Mouse (Mus musculus): ENCODE data around the gene Unc5cl. TPM values are rescaled to one million over a fixed set of nuclear protein-coding genes. Genes with fewer than 3 reads are reported as not detected.

Gene Unc5cl
- total RNA-seq, 1 experiment from 2014 or later = 0.95 TPM

DNA sequence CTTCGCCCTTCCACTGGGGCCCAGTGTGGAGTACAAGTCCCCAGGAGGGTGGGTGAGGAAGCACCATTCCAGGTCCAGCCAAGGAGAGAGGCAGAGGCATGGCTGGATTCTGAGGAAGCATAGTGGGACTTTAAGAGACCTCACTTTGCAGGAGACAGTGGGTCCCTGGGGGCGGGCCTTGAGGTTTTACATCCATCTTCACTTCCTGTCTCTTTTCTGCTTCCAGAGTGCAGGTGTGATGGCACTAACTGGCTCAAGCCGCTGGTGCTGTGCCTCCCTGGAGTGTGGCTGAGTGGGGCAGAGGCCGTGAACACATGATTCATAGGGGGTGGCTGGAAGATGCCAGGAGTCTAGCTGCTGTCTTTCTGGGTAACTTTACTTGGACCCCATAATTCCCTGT, 54.9 kb downstream of the Unc5cl start:
- ATAC-seq (replicated peaks; ENCODE audit: insufficient number of reproducible peaks, low FRiP score, low TSS enrichment, poor library complexity, severe bottlenecking) = no peak

DNA sequence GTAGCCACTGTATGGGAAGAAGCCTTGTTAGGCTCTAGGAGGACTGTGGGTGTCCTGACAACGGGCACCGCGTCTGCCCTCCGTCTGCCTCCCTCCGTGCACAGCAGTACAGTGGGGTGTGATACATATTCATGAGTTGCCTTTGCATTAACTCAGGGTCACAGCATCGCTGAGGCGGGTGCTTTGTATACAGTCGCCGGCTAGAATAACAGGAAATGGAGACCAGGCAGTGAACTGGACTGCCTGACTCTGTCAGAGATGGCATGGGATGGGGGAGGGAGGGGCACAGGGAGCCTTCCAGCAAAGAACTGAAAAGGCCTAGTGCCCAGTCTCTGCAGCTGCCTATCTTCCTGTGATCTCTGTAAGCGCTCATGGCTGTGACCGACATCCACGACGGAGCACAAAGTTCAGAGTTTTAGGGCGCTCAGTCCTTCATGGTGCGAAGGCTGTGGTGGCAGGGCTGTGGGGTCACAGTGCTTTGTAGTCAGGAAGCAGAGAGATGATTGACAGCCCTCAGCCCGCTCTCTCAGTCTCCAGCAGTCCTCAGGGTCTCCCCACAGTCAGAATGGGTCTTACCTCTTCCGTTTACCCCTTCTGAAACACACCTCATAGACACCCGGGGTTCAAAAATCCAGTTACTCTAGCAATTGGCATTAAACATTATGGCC, 58.0 kb downstream of the Unc5cl start:
- ATAC-seq (replicated peaks; ENCODE audit: insufficient number of reproducible peaks, low FRiP score, low TSS enrichment, poor library complexity, severe bottlenecking) = no peak

- no peak for ATAC-seq (replicated peaks; ENCODE audit: insufficient number of reproducible peaks, low FRiP score, low TSS enrichment, poor library complexity, severe bottlenecking)
These were observed 59.9 kb downstream of the Unc5cl start for GRCm38 (mm10) chr17:48514613-48515012.

DNA sequence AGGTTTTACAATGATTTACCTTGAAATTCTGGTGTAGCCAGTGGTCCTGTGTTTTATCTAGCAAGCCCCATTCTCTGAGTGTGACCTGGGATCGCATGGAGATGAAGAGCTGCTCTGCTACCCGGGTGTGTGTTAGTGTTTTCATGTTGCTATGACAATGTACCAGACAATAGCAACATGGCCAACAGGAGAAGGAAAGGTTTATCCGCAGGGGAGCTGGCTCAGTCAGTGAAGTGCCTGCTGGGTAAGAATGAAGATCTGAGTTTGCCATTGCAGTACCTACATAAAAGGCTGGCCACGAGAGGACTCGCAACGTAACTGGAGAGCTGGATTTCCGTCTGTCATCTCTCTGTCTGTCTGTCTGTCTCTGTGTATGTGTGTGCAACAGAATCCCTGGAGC, 64.3 kb downstream of the Unc5cl start:
- ATAC-seq (replicated peaks; ENCODE audit: insufficient number of reproducible peaks, low FRiP score, low TSS enrichment, poor library complexity, severe bottlenecking) = no peak

GRCm38 (mm10) chr17:48520352-48520751, 65.7 kb downstream of the Unc5cl start:
- no peak for ATAC-seq (replicated peaks; ENCODE audit: insufficient number of reproducible peaks, low FRiP score, low TSS enrichment, poor library complexity, severe bottlenecking)

DNA sequence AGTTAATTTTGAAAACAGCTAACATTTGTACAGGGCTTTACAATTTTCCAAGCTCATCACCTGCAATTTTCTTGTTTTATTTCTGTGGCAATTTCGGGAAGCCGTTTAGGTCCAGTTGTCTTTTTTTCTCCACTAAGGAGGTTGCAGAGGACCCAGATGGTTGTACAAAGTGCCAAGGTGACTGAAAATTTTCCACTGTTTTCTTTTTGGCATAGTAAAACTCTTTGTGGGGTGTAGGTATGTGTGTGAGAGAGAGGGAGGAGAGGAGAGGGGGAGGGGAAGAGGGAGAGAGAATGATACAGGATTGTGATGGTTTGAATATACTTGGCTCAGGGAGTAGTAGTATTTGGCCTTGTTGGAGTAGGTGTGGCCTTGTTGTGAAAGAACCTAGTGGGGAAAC, 68.4 kb downstream of the Unc5cl start:
- no peak for ATAC-seq (replicated peaks; ENCODE audit: insufficient number of reproducible peaks, low FRiP score, low TSS enrichment, poor library complexity, severe bottlenecking)

DNA sequence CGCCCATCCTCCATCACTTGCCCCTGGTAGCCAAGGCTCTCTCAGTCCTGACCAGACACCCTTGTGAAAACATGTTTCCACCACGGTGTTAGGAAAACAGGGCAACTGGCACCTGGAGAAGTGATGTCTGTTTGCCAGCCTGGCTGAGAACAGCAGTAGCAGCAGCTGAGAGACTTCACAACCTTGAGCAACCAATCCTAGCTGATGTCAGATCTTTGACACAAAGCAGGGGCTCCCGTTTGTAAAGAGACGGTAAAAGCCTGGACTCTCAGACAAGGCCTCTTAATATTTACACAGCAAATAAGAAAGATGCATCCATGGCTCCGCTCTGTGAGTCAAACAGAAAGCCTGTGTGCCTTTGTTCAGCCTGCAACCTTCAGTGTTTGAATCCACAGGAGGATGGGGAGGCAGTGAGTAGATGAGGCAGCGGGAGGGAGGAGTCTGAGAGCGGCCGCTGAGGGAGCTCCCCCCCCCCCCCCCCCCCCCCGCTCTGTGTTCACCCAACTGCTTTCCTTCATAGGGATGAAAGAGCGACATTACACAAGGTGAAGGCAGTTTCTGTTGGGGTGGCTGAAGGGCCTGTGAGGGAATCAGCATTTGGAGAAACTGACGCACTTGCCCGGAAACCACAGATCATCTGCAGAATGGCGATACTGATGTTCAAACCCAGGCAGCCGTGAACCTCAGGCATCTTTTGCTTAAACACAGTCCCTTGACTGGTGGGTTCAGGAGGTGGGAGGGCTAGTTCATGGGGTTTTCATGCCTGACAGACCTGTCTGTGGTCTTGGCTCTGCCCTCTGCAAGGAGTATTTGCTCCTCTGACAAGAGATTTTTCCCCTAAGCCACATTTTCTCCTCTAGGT, 79.4 kb downstream of the Unc5cl start:
- ATAC-seq (replicated peaks; ENCODE audit: insufficient number of reproducible peaks, low FRiP score, low TSS enrichment, poor library complexity, severe bottlenecking) = no peak

- ATAC-seq (replicated peaks; ENCODE audit: insufficient number of reproducible peaks, low FRiP score, low TSS enrichment, poor library complexity, severe bottlenecking) = no peak
These were observed 83.6 kb downstream of the Unc5cl start for GRCm38 (mm10) chr17:48538328-48538727.

DNA sequence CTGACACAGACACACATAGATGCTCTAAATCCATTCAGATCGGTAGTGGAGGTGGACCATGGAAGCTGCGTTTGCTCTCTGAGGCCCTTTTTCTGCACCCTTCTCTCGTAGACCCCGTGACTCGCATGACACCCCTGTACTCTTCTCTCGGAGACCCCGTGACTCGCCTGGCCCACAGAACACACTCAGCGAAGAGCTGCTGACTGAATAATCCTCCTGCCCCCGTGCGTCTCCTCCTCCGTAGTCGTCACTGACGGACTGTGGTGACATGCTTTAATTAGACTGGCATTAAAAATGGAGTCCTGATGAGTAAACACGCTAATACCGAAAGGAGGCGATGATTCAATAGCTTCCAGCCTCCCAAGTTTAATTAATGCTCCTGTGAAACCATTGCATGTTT, 84.6 kb downstream of the Unc5cl start:
- ATAC-seq (replicated peaks; ENCODE audit: insufficient number of reproducible peaks, low FRiP score, low TSS enrichment, poor library complexity, severe bottlenecking) = no peak

DNA sequence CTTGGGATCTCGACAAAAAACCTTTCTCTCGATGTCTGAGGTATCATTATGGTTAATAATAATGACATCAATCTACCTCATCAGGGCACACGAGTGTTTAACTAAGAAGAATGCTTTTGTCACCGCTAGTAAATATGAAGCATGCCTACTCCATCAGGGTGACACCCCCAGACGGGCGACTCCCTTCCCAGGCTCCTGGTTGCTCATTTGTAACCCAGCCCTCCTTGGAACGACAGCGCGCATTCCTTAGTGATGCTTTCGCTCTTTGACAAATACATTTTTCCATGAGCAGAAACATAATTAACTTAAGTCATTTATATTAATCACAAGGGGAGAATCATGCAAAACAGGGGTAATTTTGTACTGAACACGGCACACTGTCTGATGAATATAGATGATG, 88.0 kb downstream of the Unc5cl start:
- no peak for ATAC-seq (replicated peaks; ENCODE audit: insufficient number of reproducible peaks, low FRiP score, low TSS enrichment, poor library complexity, severe bottlenecking)

- no peak for ATAC-seq (replicated peaks; ENCODE audit: insufficient number of reproducible peaks, low FRiP score, low TSS enrichment, poor library complexity, severe bottlenecking)
These were observed 88.6 kb downstream of the Unc5cl start for GRCm38 (mm10) chr17:48543301-48543765.

- no peak for ATAC-seq (replicated peaks; ENCODE audit: insufficient number of reproducible peaks, low FRiP score, low TSS enrichment, poor library complexity, severe bottlenecking)
These were observed 90.0 kb downstream of the Unc5cl start for GRCm38 (mm10) chr17:48544722-48545121.

DNA sequence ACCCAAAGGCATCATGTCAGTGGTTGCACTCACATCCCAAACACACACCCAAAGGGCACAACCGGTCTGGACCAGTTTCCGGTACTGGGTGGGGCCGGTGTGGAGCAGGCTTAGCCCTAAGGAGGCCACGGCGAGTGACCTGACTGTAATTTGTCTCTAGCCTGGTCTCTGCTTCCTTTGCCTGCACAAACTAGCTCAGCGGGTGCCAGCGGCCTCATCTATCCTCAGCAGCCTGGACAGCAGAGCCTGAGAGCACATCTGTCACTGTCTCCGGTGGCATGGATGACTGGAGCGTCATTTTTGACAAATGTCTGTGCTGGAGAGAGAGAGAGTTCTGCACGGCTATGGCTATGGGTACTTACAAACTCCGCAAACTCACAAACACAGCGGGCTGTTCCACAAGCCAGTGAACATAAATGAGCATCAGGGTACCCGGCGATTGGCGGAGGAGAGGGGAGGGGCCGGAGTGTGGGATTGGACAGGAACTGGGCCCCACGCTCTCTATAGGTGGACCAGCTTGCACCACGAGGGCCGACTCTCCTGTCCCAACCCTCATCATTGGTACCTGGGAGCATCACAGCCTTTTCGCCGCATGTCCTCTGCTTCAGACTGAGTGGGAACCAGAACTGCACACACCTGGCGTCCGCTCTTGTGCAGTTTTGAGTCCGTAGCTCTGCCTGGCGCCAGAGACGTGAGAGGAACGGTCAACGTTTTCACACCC, 90.7 kb downstream of the Unc5cl start:
- no peak for ATAC-seq (replicated peaks; ENCODE audit: insufficient number of reproducible peaks, low FRiP score, low TSS enrichment, poor library complexity, severe bottlenecking)

DNA sequence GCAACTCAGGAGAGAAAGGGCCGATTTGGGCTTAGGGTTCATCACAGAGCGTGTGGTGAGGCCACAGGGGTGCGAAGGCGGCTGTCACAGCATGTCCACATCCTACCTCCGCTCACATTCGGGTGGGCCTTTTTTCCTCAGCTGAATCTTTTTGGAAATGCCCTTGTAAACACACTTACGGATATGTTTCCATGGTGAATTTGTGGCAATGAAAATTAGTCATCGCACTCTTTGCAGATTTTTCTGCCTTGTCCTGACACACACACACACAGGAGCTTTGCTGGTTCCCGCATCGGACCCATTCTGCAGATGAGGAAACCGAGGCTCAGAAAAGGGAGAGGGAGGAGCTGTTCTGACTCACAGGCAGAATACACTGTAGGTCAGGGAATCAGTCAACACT, 91.3 kb downstream of the Unc5cl start:
- no peak for ATAC-seq (replicated peaks; ENCODE audit: insufficient number of reproducible peaks, low FRiP score, low TSS enrichment, poor library complexity, severe bottlenecking)

GRCm38 (mm10) chr17:48547668-48548067, 93.0 kb downstream of the Unc5cl start:
- ATAC-seq (replicated peaks; ENCODE audit: insufficient number of reproducible peaks, low FRiP score, low TSS enrichment, poor library complexity, severe bottlenecking) = no peak

- no peak for ATAC-seq (replicated peaks; ENCODE audit: insufficient number of reproducible peaks, low FRiP score, low TSS enrichment, poor library complexity, severe bottlenecking)
These were observed 97.3 kb downstream of the Unc5cl start for GRCm38 (mm10) chr17:48551788-48552531.

- no peak for ATAC-seq (replicated peaks; ENCODE audit: insufficient number of reproducible peaks, low FRiP score, low TSS enrichment, poor library complexity, severe bottlenecking)
These were observed 97.8 kb downstream of the Unc5cl start for GRCm38 (mm10) chr17:48552532-48552915.

- no peak for ATAC-seq (replicated peaks; ENCODE audit: insufficient number of reproducible peaks, low FRiP score, low TSS enrichment, poor library complexity, severe bottlenecking)
These were observed 101.7 kb downstream of the Unc5cl start for GRCm38 (mm10) chr17:48556223-48556962.
